Mouse (Mus musculus) heart, postnatal 10 days (tissue): ENCODE measurements around the gene Tut4. TPM values are rescaled to one million over a fixed set of nuclear protein-coding genes. Genes with fewer than 3 reads are reported as not detected.

Experiments
- DNase-seq, 2 experiments: peaks; one replicate each; pipeline ENCODE4 v3.0.0; 2021
- intact Hi-C: fragments of 180-260 bp; cut with DNase I; formaldehyde crosslinking; loops from one replicate; pipeline ENCODE4 v1.15.1; 2025
- total RNA-seq, 2 experiments: library from RNA; stranded (reverse); gene quantifications; 2 replicates each; pipeline ENCODE4 v1.2.3; 2021

Gene Tut4
- total RNA-seq, result 10 to 100 TPM; 41.0 to 43.8 TPM

DNA sequence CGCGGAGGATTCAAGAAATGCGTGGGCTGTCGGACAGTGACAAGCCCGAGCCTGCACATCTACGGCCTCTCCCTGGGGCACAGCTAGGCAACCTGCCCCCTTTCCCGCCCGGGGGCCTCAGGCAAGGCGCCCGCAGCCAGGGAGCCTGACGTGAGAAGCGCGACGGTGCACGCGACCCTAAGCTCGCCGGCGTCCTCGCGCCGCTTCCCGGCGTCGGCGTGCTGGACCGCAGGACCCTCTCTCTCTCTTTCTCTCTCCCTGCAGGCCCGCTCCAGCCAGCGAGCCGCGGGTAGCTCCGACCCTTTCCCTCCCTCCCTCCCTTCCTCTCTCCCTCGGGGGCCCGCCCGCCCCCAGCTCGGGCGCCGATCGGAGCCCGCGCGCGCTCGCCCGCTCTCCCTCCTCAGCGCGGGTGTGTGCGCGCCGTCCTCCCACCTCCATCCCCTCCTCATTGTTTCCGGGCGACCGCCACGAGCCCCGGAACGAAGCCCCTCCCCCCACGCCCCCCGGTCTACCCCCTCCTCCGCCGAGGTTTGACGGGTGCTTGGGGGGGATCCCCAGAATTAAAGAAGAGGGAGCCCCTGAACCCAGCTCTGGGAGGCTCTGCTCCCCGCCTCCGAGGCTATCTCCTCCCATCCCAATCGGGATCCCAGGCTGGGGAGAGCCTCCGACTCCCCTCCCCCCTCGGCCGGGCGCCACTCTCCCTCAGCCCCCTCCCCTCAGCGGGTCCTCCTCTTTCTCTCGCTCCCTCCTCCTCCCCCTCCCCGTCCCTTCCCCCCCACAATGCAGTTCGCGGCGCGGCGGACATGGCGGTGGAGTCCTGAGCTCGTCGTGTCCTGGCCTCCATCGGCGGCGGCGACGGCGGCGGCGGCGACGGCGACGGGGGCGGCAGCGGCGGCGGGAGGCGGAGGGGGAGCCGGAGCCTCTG lies at the start of gene Tut4:
Tut4 (plus strand) TSS at position 196 of the 925 bp plus-strand sequence.
- DNase-seq, result peak; percentile 89 to 90
- intact Hi-C loops, result loop anchor here (1.0 to 2.0 kb wide), 3 partner anchors 53 to 121 kb away; partner anchors contain the start of gene Gpx7

DNA sequence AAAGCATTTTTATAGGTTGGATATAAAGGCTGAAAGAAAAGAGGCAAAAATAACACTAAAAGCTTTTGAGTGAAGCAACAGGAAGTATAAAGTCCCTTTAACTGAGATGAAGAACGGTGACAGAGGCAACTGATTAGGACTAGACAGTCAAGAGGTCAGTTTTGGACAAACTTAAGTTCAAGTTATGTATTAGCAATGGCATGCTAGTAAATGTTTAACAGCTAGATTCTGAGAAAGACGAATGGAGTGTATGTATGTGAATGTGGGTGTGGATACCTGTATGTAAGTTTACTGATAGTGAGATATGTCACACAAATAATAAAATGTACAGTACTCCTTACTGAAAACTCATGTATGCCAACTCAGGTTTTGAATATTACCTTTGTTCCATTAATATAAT lies 34.6 kb upstream of the Tut4 start:
- intact Hi-C loops, result no loop called here
- no peak for DNase-seq

DNA sequence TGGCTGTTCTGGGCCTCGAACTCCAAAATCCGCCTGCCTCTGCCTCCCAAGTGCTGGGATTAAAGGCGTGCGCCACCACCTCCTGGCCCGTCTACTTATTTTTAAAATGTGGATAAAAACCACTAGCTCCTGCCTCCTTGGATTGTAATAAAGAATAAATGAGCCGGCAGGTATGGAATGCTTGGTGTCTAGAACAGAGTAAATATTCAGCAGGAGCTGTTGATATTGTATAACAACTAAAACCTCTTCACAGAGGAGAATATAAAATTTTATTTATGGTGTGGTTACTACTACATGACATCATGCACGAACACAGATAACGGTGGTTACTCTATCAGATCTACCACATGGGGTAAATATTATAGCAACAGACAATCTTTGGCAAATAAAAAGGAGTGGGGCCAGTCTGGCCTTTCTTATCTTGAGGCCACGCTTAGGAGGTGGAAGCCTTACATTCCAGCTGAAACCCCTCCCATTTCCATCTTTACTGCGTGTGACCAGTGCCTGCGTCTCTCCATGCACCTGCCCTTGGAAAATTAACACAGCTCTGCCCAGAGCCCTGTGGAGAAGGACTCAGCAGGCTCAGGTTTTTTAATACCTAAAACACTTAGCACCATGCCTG lies 31.4 kb upstream of the Tut4 start:
- intact Hi-C loops, result no loop called here
- no peak for DNase-seq

DNA sequence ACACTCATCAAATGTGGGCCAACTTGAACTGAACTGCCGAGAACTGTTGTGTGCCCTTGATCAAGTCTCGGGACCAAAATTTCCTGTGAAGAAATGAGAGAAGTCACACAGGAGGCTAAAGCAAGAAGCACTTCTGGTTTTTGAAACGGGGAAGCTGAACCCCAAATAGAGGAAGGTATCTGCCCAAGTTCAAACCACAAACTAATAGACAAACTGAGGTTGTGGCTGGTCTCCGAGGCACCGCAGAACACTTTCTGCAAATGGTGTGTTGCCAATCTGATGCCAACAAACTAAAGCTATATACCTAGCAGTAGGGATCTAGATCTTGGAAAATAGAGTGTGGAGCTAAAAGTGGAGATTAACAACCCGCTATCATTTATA lies 30.9 kb upstream of the Tut4 start:
- DNase-seq, result no peak
- intact Hi-C loops, result no loop called here

DNA sequence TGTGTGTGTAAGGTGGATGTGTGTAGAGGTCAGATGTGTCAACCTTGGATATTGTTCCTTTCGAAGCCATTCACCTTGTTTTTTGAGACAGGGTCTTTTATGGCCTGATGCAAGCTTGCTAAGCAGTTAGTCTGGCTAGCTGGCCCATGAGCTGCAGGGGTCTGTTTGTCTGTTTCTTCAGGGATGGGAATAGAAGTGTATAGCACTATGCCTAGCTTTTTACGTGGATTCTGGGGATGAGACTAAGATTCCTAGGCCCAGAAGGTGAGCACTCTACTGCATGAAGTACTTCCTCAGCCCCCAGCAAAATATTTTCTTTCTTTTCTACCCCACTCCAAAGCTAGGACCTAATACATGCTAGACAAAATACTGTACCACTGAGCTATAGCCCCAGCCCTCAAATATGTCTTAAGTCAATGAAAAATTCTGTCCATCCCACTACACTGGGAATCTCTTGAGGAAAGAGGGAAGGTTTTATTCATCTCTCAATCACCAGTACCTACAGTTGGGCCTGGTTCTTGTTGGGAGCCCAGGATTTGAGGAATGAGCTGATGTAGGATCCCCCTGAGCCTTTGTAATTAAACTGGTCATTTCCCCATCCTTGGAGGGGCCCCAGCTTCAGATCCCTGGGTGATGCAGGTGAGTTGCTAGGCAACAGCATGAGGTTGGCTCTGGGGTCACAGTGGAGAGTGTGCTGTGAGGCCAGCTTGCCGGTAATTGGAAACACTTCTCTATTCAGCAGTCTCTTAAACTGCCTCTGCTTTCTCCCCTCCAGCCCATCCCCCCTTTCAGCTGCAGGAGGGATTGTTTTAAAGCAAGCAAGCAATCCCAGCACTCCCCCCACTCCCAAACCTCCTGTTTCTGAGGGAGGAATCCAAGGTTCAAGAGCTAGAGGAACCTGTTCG lies 28.3 kb upstream of the Tut4 start:
- intact Hi-C loops, result no loop called here

DNA sequence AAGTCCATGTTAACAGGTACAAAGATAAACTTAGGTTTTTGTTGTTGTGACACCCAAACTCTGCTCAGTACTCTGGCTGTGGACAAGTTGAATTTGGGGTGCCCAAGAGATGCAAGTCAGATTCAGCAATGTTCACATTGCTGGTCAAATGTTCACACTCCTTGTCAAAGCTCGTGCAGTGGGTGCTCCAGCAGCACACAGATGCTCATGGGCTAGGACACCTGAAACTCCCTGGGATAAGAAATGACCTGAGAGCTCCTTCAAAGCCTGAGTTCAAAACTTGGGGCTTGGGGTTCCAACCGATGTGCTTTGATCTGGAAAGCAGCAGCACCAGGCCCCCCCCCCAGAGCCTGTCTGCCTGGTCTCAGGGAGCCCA lies 27.7 kb upstream of the Tut4 start:
- intact Hi-C loops, result no loop called here
- DNase-seq, result no peak

More for the DNA sequence above, 28.3 kb upstream of the Tut4 start:
- DNase-seq, result no peak

DNA sequence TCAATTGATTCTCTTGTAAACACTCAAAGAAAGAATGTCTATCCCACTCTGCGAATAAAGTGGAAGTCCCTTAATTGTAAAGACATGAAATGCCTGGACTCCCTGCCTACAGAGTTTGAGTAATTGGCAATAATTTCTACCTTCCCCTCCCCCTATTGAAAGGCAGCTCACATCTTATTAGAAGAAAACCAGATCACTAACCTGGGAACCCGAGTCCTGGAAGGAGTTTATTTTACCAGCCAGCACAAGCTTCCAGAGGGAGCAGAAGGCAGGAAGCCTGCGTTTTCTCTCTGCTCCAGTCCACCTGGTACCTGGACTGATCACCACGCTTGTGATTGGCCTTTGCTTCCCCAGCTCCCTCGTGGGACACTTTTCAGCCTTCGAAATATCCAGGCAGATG lies 25.9 kb upstream of the Tut4 start:
- intact Hi-C loops, result no loop called here
- no peak for DNase-seq

DNA sequence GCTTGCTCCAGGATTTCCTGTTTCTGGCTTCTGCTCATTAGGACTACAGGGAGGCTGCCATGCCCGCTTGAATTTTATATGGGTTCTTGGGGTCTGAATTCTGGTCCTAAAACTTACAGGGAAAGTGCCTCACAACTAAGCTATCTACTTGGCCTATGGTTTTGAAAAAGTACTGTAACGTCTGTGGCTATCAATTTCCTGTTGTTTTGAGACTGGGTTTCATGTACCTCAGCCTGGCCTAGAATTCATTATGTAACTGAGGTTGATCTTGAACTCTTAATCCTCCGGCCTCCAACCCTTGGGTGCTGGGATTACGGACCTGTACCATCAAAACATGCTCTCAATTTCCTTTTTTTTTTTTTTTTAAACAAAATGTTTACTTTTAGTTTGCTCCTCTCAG lies 25.0 kb upstream of the Tut4 start:
- intact Hi-C loops, result no loop called here
- DNase-seq, result no peak

DNA sequence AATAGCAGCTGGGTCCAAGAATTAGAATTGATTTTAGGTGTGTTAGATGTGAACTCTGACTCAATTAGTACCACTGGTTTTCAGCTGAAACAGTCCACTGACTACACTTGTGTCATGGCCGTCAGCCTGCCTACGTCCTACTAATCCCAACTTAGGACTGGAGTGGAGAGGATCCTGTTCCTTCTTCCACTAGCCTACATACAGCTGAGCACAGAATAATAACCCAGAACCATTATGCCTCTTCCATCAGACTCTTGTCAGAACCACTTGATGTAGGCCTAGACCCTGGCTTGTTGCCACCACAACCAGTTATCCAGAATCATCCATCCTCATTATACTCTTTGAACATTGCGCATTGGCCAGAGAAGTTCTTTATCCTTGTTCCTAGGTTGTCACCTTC lies 24.4 kb upstream of the Tut4 start:
- intact Hi-C loops, result no loop called here
- DNase-seq, result no peak

DNA sequence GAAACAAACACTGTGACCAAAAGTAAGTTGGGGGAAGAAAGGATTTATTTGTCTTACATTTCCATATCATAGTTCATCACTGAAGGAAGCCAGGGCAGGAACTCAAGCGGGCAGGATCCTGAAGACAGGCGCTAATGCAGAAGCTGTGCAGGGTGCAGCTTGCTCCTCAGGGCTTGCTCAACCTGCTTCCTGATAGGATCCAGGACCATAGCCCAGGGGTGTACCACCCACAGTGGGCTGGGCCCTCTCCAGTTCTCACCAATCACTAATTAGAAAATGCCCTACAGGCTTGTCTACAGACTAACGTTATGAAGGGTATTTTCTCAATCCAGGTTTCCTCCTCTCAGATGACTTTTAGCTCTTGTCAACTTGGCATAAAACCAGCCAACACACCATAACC lies 23.6 kb upstream of the Tut4 start:
- intact Hi-C loops, result no loop called here
- no peak for DNase-seq

DNA sequence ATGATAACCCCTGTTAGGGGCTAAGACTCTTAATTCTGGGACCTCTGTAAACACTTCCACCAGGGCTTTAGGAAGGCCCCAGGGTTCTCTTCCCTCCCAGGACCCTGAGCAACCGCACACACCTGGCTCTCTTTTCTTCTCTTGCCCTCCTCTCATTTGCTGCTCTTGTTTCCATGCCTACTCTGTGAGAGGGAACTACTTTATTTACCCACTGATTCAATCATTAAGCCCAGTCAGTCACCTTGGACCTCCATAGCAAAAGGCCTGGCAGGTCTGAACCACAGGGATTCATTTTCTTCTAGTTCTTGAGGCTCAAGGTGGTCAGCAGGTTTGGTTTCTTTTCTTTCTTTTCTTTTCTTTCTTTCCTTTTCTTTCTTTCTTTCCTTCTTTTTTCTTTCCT lies 23.0 kb upstream of the Tut4 start:
- intact Hi-C loops, result no loop called here
- DNase-seq, result no peak

DNA sequence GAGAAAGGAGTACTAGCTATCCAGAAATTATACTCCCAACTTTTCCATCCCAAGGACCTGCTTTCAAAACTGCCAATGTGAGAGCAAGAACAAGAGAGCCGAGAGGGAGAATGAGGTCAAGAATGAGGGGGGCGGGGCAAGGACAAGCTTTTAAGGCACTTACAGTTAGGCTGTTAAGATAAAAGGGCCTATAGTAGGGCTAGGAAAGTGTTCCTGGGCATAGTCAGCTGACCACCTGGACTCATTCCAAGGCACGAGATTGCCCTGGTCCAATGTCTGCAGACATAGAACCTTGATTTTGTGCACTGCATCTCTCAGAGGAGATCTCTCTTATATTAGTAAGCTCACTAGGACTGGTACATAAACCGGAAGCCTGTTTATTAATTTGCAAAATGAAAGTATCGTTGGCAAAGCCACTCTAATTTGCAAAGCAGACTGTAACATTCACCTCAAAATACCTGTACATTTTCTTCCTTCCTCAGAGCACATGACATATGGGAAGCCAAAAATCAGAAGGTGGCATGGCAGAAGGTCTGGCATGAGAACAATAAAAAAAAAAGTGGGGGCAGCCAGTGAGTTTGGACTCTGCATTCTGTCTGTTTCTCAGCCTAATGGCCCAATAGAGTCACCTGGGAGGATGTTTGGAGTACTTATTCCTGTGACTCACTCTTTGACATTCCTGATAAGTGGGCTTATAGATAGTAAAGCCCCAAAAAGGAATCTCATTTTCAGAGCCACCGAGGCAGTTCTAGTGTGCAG lies 21.0 kb upstream of the Tut4 start:
- DNase-seq, result peak; percentile 10 to 14
- intact Hi-C loops, result no loop called here

DNA sequence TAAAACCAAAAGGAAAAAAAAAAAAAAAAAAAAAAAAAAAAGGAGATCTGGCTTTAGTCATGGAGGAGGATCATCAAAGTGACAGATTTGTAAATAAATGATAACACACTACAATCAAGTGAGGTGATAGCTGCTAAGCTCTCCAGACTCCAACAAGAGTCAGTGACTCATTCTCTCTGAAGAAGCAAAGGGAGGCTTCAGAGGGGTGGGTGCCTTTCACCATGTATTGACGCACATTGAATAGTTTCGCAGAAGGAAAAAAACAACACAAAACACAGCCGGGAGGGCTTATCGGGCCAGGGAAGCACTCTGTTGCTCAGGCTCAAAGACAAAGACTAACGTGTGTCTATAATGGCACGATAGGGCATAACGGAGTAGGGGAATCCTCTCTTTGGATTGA lies 11.1 kb upstream of the Tut4 start:
- DNase-seq, result no peak
- intact Hi-C loops, result no loop called here

DNA sequence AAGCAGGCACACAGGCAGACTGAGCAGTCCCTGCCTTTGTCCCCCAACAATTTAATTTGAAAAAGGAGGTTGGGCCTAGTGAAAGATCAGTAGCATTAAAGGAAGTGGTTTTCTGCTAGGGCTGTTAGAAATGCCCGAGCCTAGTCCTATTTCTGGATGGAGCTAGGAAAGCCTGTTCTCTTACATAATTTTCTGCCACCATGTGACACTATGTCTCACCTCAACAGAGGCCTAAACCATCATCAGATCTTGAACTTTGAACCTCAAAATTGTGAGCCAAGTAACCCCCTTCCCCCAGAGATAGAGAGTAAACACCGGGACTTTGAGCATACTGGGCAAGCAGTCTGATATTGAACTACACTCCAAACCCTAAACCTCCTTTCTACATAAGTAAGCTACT lies 3.2 kb upstream of the Tut4 start:
- intact Hi-C loops, result no loop called here
- no peak for DNase-seq

DNA sequence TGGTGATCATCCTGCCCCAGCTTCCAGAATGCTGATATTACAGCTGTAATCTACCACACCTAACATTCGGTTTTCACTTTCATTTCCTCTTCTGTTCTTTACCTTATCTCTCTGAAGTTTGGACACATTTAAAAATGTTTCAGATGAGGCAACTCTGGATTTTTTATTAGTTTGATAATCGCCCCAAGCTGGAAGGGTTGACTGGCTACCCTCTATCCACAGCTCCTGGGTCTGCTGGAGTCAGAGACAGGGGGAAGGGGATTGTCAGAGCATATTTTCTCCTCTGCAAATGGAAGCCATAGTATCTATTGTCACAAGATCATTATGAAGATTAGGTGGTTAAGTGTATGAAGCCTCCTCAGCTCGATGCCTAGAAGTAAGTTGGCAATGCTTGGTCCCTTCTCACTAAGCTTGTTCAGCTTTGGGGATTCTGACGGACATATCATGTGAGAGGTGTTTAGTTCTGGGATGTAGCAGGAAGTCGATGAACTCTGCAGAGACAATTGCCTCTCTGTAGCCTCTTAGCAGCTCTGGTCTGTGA lies 955 bp upstream of the Tut4 start:
- intact Hi-C loops, result no loop called here
- DNase-seq, result no peak

DNA sequence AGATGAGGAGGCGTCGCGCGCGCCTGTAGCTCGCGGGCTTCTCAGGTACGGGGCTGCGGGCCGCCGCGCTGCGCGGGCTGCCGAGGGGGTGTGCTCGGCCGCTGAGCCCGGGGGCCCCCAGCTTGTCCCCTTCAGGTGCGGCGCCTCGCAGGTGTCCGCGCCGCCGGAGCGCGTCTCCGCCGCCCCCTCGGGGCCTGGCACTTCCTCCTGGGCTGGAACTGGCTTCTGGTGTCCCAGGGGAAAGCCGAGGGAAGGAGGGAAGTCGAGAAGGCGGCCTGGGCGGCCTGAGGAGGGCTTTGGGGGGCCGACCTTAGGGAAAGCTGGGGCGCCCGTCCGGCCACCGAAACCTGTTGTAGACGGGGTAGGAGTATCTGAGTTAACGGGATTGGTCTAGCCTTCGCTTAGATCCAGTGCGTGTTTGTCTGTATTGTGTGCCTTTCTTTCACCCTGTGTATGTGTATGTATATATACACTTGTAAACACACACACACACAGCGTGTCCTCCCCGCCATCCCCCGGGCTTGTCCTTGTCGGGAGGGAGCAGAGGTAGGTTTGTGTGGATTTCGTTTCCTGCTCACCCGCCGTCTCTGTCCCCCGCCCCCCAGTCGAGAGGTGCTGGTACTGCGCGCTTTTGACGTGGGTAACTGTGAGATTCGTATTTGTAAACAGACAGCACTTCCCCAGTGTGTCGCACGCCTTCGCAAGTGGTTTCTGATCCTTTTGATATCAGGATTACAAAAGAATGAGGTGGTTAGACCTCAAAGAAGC lies 1.1 kb downstream of the Tut4 start:
- DNase-seq, result peak; percentile 70 to 71
- intact Hi-C loops, result loop anchor here (2.0 kb wide), 1 partner anchor 122 kb away; no protein-coding TSS in a partner anchor

DNA sequence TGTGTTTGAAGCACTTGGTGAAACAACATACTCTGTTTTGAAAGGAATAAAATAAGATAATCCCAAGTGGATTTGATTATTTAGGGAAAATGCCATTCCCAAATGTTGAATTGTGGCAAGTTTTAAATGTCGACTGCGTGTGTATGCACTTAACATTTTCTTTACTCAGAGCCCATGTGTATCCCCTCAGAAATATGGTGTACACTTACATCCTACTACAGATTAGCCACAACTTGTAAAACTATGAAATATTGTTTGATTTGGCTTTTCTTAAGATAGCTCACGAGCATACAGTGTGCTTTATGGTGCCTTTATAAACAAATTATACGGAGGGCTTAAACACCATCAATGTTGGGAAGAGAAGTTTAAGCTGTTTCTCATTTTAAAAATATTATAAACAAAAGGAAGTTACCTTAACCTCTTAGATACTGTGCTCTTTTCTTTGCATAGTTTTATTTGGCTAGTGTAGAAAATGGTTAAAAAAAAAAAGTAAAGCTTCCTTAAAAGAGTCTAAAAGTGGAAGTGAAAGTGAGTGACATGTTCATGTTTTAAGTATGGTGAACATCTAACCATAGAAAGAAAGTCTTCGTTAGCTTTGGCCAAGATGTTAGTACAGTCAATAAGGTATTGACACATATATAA lies 2.2 kb downstream of the Tut4 start:
- DNase-seq, result no peak
- intact Hi-C loops, result loop anchor here (2.0 kb wide), 1 partner anchor 123 kb away; no protein-coding TSS in a partner anchor

DNA sequence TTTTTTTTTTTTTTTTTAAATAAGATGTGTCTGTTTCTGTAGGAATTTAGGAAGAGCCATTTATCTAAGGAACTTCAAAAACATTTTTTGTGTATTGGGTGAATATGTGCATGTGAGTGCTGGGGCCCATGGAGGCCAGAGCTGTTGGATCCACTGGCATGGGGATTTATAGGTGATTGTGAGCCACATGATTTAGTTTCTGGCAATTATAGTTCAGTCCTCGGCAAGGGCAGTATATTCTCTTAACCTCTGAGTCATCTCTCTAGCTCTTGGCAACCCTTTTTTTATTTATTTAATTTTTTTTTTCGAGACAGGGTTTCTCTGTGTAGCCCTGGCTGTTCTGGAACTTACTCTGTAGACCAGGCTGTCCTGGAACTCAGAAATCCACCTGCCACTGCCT lies 14.4 kb downstream of the Tut4 start:
- intact Hi-C loops, result no loop called here

DNA sequence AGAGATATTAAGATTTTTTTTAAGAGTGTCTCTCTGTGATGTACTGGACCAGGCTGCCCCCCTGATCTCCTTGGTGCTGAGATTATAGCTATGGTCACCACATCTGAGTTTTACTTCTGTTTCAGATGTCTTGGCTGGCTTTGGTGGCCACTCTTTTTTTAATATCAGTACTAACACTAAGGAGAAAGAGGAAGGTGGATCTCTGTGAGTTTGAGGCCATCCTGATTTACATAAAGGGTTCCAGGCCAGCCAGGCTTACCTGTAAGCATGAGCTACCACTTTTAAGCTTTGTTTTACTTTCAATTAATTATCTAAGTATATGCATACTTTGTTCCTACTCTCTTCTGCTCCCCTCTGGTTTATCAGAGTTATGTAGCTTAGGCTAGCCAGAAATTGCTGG lies 23.6 kb downstream of the Tut4 start:
- intact Hi-C loops, result no loop called here
- DNase-seq, result no peak

More for the DNA sequence above, 14.4 kb downstream of the Tut4 start:
- no peak for DNase-seq
